Mouse (Mus musculus) hindbrain, embryonic 11.5 days (tissue): ENCODE measurements at regions not wholly inside any gene's neighbourhood (a gene's known extent, or its start where the extent isn't known, plus 50 kb on each side); places are given as distances from the start of the nearest gene placed in this dataset.

Source experiments
- ATAC-seq: fragments of 200-750 bp; cut with Nextera tagmentation; 2 replicates; pipeline ENCODE4 v1.8.0; 2017; ENCODE audit warnings: mild to moderate bottlenecking, moderate TSS enrichment, moderate library complexity; ENCODE audit not compliant: low FRiP score
- DNase-seq: peaks from one replicate; pipeline ENCODE4 v3.0.0-alpha.2; 2015; ENCODE audit warnings: low spot score
- H3K27ac ChIP-seq: fragments of 300-500 bp; sonication (generic); 2 replicates; pipeline ENCODE4 v1.5.1; 2014; ENCODE audit warnings: mild to moderate bottlenecking, low read depth, low read length
- H3K27me3 ChIP-seq: fragments of 300-500 bp; sonication (generic); 2 replicates; pipeline ENCODE4 v1.6.1; 2014; ENCODE audit warnings: mild to moderate bottlenecking, low read length, moderate library complexity, mixed read lengths; ENCODE audit not compliant: control insufficient read depth, insufficient read depth
- H3K36me3 ChIP-seq: fragments of 300-500 bp; sonication (generic); 2 replicates; pipeline ENCODE4 v1.6.1; 2014; ENCODE audit warnings: mild to moderate bottlenecking, low read length, moderate library complexity, mixed read lengths; ENCODE audit not compliant: control insufficient read depth, insufficient read depth
- H3K4me1 ChIP-seq: fragments of 300-500 bp; sonication (generic); replicated peaks from 2 replicates; pipeline ENCODE4 v1.6.1; 2014; ENCODE audit warnings: low read length, mixed read lengths; ENCODE audit not compliant: control insufficient read depth, insufficient read depth
- H3K4me2 ChIP-seq: fragments of 300-500 bp; sonication (generic); replicated peaks from 2 replicates; pipeline ENCODE4 v1.6.1; 2014; ENCODE audit warnings: mild to moderate bottlenecking, low read depth, low read length
- H3K4me3 ChIP-seq: fragments of 300-500 bp; sonication (generic); 2 replicates; pipeline ENCODE4 v1.5.1; 2014; ENCODE audit warnings: low read depth, low read length
- H3K9ac ChIP-seq: fragments of 300-500 bp; sonication (generic); 2 replicates; pipeline ENCODE4 v1.6.1; 2014; ENCODE audit warnings: low read depth, low read length
- H3K9me3 ChIP-seq: fragments of 300-500 bp; sonication (generic); 2 replicates; pipeline ENCODE4 v1.6.1; 2016; ENCODE audit warnings: low read length; ENCODE audit not compliant: control insufficient read depth
- WGBS: fragments of 180-500 bp; shearing (Covaris S2); extraction: QIAGEN DNeasy Blood & Tissue Kit; methylation state at CpG from one replicate; pipeline ENCODE4 v1.1.7; 2014; 5-methylcytosine and 5-hydroxymethylcytosine counted together

DNA sequence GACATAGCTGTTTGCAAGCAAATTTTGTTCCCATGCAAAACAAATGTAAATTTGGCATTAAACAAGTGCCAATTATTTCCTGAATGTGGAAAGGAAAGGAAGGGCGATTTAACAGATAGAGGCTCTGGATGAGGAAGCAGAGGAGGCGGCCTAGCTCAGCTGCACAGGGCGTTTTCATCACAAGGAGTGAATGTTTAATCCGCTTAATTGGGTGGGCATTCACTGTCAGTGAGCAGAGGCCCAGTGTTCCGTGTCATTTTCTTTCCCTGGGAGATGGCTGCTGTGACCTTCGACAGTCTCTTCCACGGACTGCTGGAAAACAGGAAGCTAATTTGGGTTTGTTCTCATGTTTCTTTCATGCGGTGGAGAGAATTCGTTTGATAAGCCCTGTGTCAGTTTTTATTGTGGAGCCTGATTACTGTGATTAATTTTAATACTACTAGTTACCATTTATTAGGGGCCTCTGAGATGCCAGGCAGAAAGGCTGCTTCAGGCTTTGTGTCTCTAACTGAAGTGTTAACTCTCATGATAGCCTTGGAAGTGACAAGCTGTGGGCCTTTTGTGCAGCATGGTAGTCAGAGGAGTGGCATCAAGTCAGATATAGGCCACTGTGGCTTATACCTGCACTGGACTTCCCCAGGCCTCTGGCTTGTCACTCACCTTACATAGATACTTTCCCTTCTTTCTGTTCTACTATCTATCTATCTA lies 700.6 kb upstream of the Tmpo start:
- DNase-seq (peak; percentile 36), ATAC-seq (peak; percentile 56; the same call in 1 of the 2 replicates)
- H3K4me3 ChIP-seq: no peak overlapping the region
- peak overlapping the region; percentile 0; the same call in 1 of the 2 replicates for H3K27ac ChIP-seq
- no peaks in the 10 kb centered on the region for H3K9me3 ChIP-seq
- H3K9ac ChIP-seq: no peak overlapping the region
- H3K4me2 ChIP-seq: no peak overlapping the region
- H3K4me1 ChIP-seq: no peaks in the 10 kb centered on the region
- no peaks in the 10 kb centered on the region for H3K36me3 ChIP-seq
- 31% methylated on average over 9 of the region's 9 CpGs for WGBS
- H3K27me3 ChIP-seq: no peaks in the 10 kb centered on the region

GRCm38 (mm10) chr10:91875450-91875849 lies 694.3 kb upstream of the Tmpo start:
- WGBS: 84% methylated on average over 3 of the region's 3 CpGs
- no peaks in the 10 kb centered on the region for H3K4me1 ChIP-seq
- ATAC-seq (no peak), DNase-seq (no peak)
- no peaks in the 10 kb centered on the region for H3K27me3 ChIP-seq
- H3K9ac ChIP-seq: no peak overlapping the region
- no peak overlapping the region for H3K27ac ChIP-seq
- no peak overlapping the region for H3K4me3 ChIP-seq
- H3K4me2 ChIP-seq: no peak overlapping the region
- no peaks in the 10 kb centered on the region for H3K36me3 ChIP-seq
- H3K9me3 ChIP-seq: no peaks in the 10 kb centered on the region

DNA sequence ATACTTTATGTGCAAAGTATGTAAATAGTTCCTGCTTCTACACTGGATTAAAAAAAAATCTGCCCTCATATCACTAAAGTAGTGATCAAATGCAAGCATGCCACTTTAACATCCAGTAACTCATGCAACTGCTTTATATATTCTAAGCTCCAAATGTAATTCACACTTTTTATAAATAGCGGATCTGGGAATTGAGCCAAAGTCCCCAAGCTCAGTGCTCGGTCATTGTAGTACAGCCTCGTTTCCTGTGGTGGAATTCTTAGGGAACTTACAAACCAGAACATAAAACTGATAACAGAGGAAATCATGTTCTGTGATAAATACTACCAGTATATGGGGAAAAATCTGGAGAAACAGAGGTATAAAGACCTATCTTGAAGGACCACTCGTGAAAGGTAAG lies 690.1 kb upstream of the Tmpo start:
- no peak overlapping the region for H3K4me3 ChIP-seq
- 90% methylated on average over 4 of the region's 4 CpGs for WGBS
- DNase-seq (no peak), ATAC-seq (no peak)
- H3K9me3 ChIP-seq: no peaks in the 10 kb centered on the region
- H3K27ac ChIP-seq: no peak overlapping the region
- no peaks in the 10 kb centered on the region for H3K4me1 ChIP-seq
- no peaks in the 10 kb centered on the region for H3K36me3 ChIP-seq
- H3K27me3 ChIP-seq: no peaks in the 10 kb centered on the region
- no peak overlapping the region for H3K4me2 ChIP-seq
- H3K9ac ChIP-seq: no peak overlapping the region

GRCm38 (mm10) chr10:91858711-91859595 lies 677.8 kb upstream of the Tmpo start:
- Histone ChIP-seq H3K4me3 (no peak overlapping the region), H3K4me1 (no peaks in the 10 kb centered on the region), H3K4me2 (no peak overlapping the region), H3K27ac (no peak overlapping the region), H3K27me3 (no peaks in the 10 kb centered on the region), H3K36me3 (no peaks in the 10 kb centered on the region), H3K9me3 (no peaks in the 10 kb centered on the region), H3K9ac (no peak overlapping the region)
- WGBS: 52% methylated on average over 6 of the region's 6 CpGs
- ATAC-seq: no peak
- DNase-seq: no peak

GRCm38 (mm10) chr10:91827074-91827473 lies 646.0 kb upstream of the Tmpo start:
- Histone ChIP-seq H3K4me1 (no peaks in the 10 kb centered on the region), H3K36me3 (no peaks in the 10 kb centered on the region), H3K27me3 (no peaks in the 10 kb centered on the region), H3K9ac (no peak overlapping the region), H3K4me2 (no peak overlapping the region), H3K27ac (no peak overlapping the region), H3K9me3 (no peaks in the 10 kb centered on the region), H3K4me3 (no peak overlapping the region)
- 27% methylated on average over 3 of the region's 3 CpGs for WGBS
- ATAC-seq (peak; percentile 64; the same call in 1 of the 2 replicates), DNase-seq (peak; percentile 17)

DNA sequence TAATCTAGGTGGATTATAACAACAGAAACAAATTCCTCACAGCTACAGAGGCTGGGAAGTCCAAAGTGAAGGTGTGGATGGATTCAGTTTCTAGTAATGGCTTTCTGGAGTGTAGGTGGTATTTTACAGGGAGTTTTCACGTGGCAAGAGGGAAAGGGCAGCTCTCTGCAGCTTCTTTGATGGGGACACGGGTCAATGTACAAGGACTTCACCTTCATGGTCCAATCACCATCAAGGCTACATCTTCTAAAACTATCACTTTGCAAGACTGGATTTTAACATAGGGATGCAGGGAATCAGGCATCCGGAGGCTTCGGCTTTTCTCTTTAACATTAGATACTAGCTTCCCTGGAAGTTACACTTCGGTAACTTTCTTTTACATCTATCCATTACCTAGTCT lies 642.4 kb upstream of the Tmpo start:
- no peaks in the 10 kb centered on the region for H3K27me3 ChIP-seq
- no peak overlapping the region for H3K4me2 ChIP-seq
- no peak for ATAC-seq
- no peaks in the 10 kb centered on the region for H3K9me3 ChIP-seq
- H3K9ac ChIP-seq: no peak overlapping the region
- DNase-seq: no peak
- no peak overlapping the region for H3K4me3 ChIP-seq
- H3K27ac ChIP-seq: no peak overlapping the region
- H3K4me1 ChIP-seq: no peaks in the 10 kb centered on the region
- no peaks in the 10 kb centered on the region for H3K36me3 ChIP-seq
- 91% methylated on average over 5 of the region's 5 CpGs for WGBS

DNA sequence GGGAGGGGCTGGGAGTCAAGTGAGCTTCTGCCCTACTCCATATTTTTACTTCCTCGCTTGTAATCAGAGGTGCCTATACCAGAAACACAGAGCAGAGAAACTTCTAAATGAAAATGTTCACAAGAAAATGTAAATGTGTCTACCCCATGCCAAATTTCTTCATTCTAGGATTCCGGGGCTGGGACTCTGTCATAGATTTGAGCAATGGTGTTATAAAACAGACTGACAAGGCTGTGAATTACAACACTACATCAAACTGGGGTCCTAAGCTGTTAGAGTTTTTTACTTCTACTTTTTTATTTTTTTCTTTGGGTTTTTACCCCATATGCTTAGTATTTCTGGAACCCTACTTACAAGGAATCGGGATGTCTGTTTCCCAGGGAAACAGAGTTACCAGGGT lies 623.8 kb upstream of the Tmpo start:
- Histone ChIP-seq H3K4me2 (no peak overlapping the region), H3K36me3 (no peaks in the 10 kb centered on the region), H3K9ac (no peak overlapping the region), H3K9me3 (no peaks in the 10 kb centered on the region), H3K4me1 (no peaks in the 10 kb centered on the region), H3K27me3 (no peaks in the 10 kb centered on the region), H3K4me3 (no peak overlapping the region), H3K27ac (no peak overlapping the region)
- ATAC-seq: no peak
- DNase-seq: no peak
- WGBS: 83% methylated on average over 3 of the region's 3 CpGs
